Comparison of ENCODE assay signal across 10 mouse cellular contexts in the genomic region with DNA sequence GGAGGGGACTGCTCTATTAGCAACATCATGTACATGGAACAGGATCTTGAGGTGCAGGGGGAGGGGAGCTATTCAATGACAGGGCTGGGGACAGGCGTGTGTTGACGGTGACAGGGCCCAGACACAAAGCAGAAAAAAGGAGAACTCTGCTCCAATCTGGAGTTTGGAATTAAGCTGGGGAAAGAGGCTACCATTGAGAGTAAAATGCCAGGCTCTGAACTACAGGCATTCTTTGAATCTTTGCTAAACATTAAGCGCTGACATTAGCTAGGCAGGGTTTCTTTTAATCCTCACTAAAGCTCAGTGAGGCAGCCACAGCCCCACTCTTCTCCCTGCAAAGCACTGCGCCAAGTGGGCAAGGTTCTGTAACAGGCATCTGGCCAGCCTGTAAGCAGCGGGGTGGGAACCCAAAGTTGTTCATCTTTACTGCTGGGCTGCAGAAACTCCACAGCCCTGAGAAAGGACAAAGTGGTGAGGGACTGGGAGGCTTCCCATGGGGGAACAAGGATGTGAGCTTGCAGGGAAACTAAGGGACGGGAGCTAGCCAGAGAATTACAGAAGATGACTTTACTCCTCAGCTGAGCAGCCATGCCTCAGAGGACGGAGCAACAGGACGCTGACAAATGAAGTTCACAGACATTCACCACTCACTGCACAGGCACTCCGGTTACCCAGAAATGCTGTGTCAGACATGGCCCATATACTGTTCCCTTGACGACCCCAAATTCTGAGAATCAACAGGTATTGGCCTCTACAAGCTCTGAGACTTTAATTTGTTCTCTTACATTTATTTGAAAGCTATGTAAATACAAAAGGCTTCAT.
DNase-seq lines count a peak whose midpoint lies in the region; ATAC-seq lines count a peak whose summit lies in the region.
"Had no signal": no experiment of that assay in that cellular context is flagged by ENCODE, and none has a peak within 500 bp of the region (broad histone marks: within the 10 kb centered on the region; RNA-seq: fewer than 3 reads in every experiment).

No protein-coding gene starts in this region.

- peak; percentile 63; the same call in 1 of the 2 replicates for ATAC-seq in heart, embryonic 14.5 days (ENCODE audit: insufficient number of reproducible peaks, insufficient read depth, low FRiP score, low read depth)
- peak; percentile 37; the same call in 1 of the 2 replicates for ATAC-seq in stomach, embryonic 16.5 days (ENCODE audit: insufficient read depth, low FRiP score)
- no peak for ATAC-seq in monocyte, adult 5-6 weeks (replicated peaks; ENCODE audit: insufficient number of reproducible peaks, low FRiP score, low TSS enrichment, poor library complexity, severe bottlenecking)

- H3K27me3 ChIP-seq in forebrain, embryonic 10.5 days (ENCODE audit: poor library complexity, severe bottlenecking): no peaks in the 10 kb centered on the region
- H3K27me3 ChIP-seq in heart, embryonic 14.5 days (ENCODE audit: control insufficient read depth, insufficient read depth, low read length): no peaks in the 10 kb centered on the region
- no peaks in the 10 kb centered on the region for H3K27me3 ChIP-seq in stomach, embryonic 16.5 days (ENCODE audit: control insufficient read depth, insufficient read depth, low read length)
- H3K27me3 ChIP-seq: embryonic facial prominence, embryonic 12.5 days; limb, embryonic 13.5 days had no signal

- H3K36me3 ChIP-seq in forebrain, embryonic 10.5 days (replicated peaks): no peaks in the 10 kb centered on the region
- no peaks in the 10 kb centered on the region for H3K36me3 ChIP-seq in heart, embryonic 14.5 days (ENCODE audit: control insufficient read depth, insufficient read depth, low read length)
- H3K36me3 ChIP-seq in stomach, embryonic 16.5 days (ENCODE audit: control insufficient read depth, insufficient read depth, low read length): no peaks in the 10 kb centered on the region
- H3K36me3 ChIP-seq: embryonic facial prominence, embryonic 12.5 days; limb, embryonic 13.5 days had no signal

- peak; percentile 67 for DNase-seq in left cerebral cortex, postnatal 4 days
- DNase-seq in left cerebral cortex, adult 11 months (ENCODE audit: low spot score): no peak
- DNase-seq in forebrain, embryonic 10.5 days (ENCODE audit: extremely low spot score, low spot score): no peak
- peak; percentile 65 to 75 for DNase-seq in kidney, postnatal 25 days
- DNase-seq in frontal cortex, postnatal 10 days (ENCODE audit: low spot score in 2 of 2): no peak

- WGBS in forebrain, embryonic 10.5 days: 39% methylated on average over 10 of the region's 10 CpGs
- 15% methylated on average over 10 of the region's 10 CpGs for WGBS in heart, embryonic 14.5 days
- 43% methylated on average over 10 of the region's 10 CpGs for WGBS in stomach, embryonic 16.5 days

- peak overlapping the region; percentile 74 for H3K27ac ChIP-seq in forebrain, embryonic 10.5 days
- H3K27ac ChIP-seq in heart, embryonic 14.5 days (replicated peaks in 1 of 2; ENCODE audit: control insufficient read depth in 1 of 2, insufficient read depth in 1 of 2, low read depth in 2 of 2, low read length in 2 of 2): peak overlapping the region; percentile 58 to 91
- peak overlapping the region; percentile 11; the same call in 1 of the 2 replicates for H3K27ac ChIP-seq in stomach, embryonic 16.5 days (ENCODE audit: low read length)
- H3K27ac ChIP-seq: embryonic facial prominence, embryonic 12.5 days; limb, embryonic 13.5 days had no signal

- no peaks in the 10 kb centered on the region for H3K9me3 ChIP-seq in forebrain, embryonic 10.5 days
- no peaks in the 10 kb centered on the region for H3K9me3 ChIP-seq in heart, embryonic 14.5 days (ENCODE audit: control insufficient read depth, low read length)
- no peaks in the 10 kb centered on the region for H3K9me3 ChIP-seq in stomach, embryonic 16.5 days (replicated peaks; ENCODE audit: control insufficient read depth, low read length)
- H3K9me3 ChIP-seq: embryonic facial prominence, embryonic 12.5 days; limb, embryonic 13.5 days had no signal

- H3K9ac ChIP-seq in heart, embryonic 14.5 days (ENCODE audit: low read length): peak overlapping the region; percentile 62
- H3K9ac ChIP-seq in stomach, embryonic 16.5 days (ENCODE audit: low read length): no peak overlapping the region
- H3K9ac ChIP-seq: embryonic facial prominence, embryonic 12.5 days; limb, embryonic 13.5 days had no signal

- peaks cover 37% of the 10 kb centered on the region for H3K4me1 ChIP-seq in forebrain, embryonic 10.5 days
- H3K4me1 ChIP-seq in heart, embryonic 14.5 days (ENCODE audit: control insufficient read depth in 2 of 2, insufficient read depth in 2 of 2, low read length in 2 of 2): peaks cover 13 to 28% of the 10 kb centered on the region in 2 experiments
- peaks cover 9% of the 10 kb centered on the region; the same call in 1 of the 2 replicates for H3K4me1 ChIP-seq in stomach, embryonic 16.5 days (ENCODE audit: control insufficient read depth, insufficient read depth, low read length)

- peak overlapping the region; percentile 3; the same call in 1 of the 2 replicates for H3K4me3 ChIP-seq in forebrain, embryonic 10.5 days
- H3K4me3 ChIP-seq in heart, embryonic 14.5 days (ENCODE audit: control insufficient read depth in 1 of 2, insufficient read depth in 1 of 2, low read depth in 1 of 2, low read length in 2 of 2): no peak overlapping the region
- H3K4me3 ChIP-seq in stomach, embryonic 16.5 days (replicated peaks; ENCODE audit: low read length): no peak overlapping the region
- H3K4me3 ChIP-seq: embryonic facial prominence, embryonic 12.5 days; limb, embryonic 13.5 days had no signal

- peak overlapping the region; percentile 54 for H3K4me2 ChIP-seq in heart, embryonic 14.5 days (ENCODE audit: low read length)
- H3K4me2 ChIP-seq in stomach, embryonic 16.5 days (ENCODE audit: low read depth, low read length): no peak overlapping the region
- H3K4me2 ChIP-seq: embryonic facial prominence, embryonic 12.5 days; limb, embryonic 13.5 days had no signal

- intact Hi-C loops in left cerebral cortex, postnatal 4 days (cut with DNase I): no loop called here

Comparison
In these comparisons a context has a peak if more than half of its experiments do, and no peak if none do; other contexts are left out.
1. DNase-seq: peak in left cerebral cortex, postnatal 4 days (single experiment) and kidney, postnatal 25 days (2 of 2); none in left cerebral cortex, adult 11 months (single experiment), forebrain, embryonic 10.5 days (single experiment) and frontal cortex, postnatal 10 days (0 of 2).
2. H3K27ac ChIP-seq: peak in every context shown above with its lines; median percentile 74 in heart, embryonic 14.5 days; 74 in forebrain, embryonic 10.5 days; 11 in stomach, embryonic 16.5 days.